Mouse (Mus musculus) ES-Bruce4 (cell line): Measurements from ENCODE around the gene Hist1h4n.

Experiments used
- CTCF ChIP-seq: IDR thresholded peaks from one replicate; pipeline ENCODE4 v1.8.1; 2011; ENCODE audit warnings: low read depth, low read length
- POLR2A ChIP-seq: IDR thresholded peaks from one replicate; pipeline ENCODE4 v1.8.1; 2011; ENCODE audit warnings: low read length; ENCODE audit not compliant: insufficient read depth

DNA sequence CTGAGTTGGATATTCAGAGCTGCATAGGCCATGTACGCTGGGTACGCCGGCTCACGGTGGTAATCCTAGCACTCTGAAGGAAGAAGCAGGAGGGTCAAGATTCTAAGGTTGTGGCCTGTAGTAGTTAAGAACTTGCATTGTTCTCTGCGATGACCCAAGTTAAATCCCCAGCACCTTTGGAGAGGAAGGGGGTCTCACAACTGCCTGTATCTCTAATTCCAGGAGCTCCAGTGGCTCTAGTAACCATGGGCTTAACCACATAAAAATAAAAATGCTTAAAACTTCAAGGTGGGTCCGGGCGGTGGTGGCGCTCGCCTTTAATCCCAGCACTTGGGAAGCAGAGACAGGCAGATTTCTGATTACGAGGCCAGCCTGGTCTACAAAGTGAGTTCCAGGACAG lies 1.7 kb downstream of the Hist1h4n start:
- TF ChIP-seq CTCF, result no peak
- no peak for TF ChIP-seq POLR2A
